Mouse (Mus musculus) limb, embryonic 11.5 days (tissue): ENCODE data around the gene Zcwpw1. TPM values are rescaled to one million over a fixed set of nuclear protein-coding genes. Genes with fewer than 3 reads are reported as not detected.

Experiments
- ATAC-seq: fragments of 200-750 bp; cut with Nextera tagmentation; 2 replicates; pipeline ENCODE4 v1.8.0; 2017; ENCODE audit warnings: low read depth; ENCODE audit not compliant: insufficient number of reproducible peaks, low FRiP score, low TSS enrichment
- DNase-seq: peaks from one replicate; pipeline ENCODE4 v3.0.0-alpha.2; 2015; ENCODE audit warnings: low spot score
- H3K27ac ChIP-seq: fragments of 300-500 bp; sonication (generic); replicated peaks from 2 replicates; pipeline ENCODE4 v1.5.1; 2014; ENCODE audit warnings: low read depth, mild to moderate bottlenecking, low read length
- H3K27me3 ChIP-seq: fragments of 300-500 bp; sonication (generic); 2 replicates; pipeline ENCODE4 v1.6.1; 2014; ENCODE audit warnings: mild to moderate bottlenecking, low read length, mixed read lengths; ENCODE audit not compliant: control insufficient read depth, insufficient read depth
- H3K36me3 ChIP-seq: fragments of 300-500 bp; sonication (generic); 2 replicates; pipeline ENCODE4 v1.6.1; 2014; ENCODE audit warnings: mild to moderate bottlenecking, low read length, moderate library complexity, mixed read lengths; ENCODE audit not compliant: control insufficient read depth, insufficient read depth
- H3K4me1 ChIP-seq: fragments of 300-500 bp; sonication (generic); 2 replicates; pipeline ENCODE4 v1.6.1; 2014; ENCODE audit warnings: low read length, mixed read lengths; ENCODE audit not compliant: control insufficient read depth, insufficient read depth
- H3K4me2 ChIP-seq: fragments of 300-500 bp; sonication (generic); 2 replicates; pipeline ENCODE4 v1.6.1; 2014; ENCODE audit warnings: low read depth, mild to moderate bottlenecking, moderate library complexity; ENCODE audit not compliant: severe bottlenecking
- H3K4me3 ChIP-seq: fragments of 300-500 bp; sonication (generic); 2 replicates; pipeline ENCODE4 v1.5.1; 2014; ENCODE audit warnings: low read depth, low read length
- H3K9ac ChIP-seq: fragments of 300-500 bp; sonication (generic); 2 replicates; pipeline ENCODE4 v1.6.1; 2014; ENCODE audit warnings: mild to moderate bottlenecking, low read length
- H3K9me3 ChIP-seq: fragments of 300-500 bp; sonication (generic); 2 replicates; pipeline ENCODE4 v1.6.1; 2016; ENCODE audit warnings: low read length; ENCODE audit not compliant: control insufficient read depth
- WGBS: fragments of 180-500 bp; shearing (Covaris S2); extraction: QIAGEN DNeasy Blood & Tissue Kit; methylation state at CpG from one replicate; pipeline ENCODE4 v1.1.7; 2014; 5-methylcytosine and 5-hydroxymethylcytosine counted together
- polyA plus RNA-seq: library from polyadenylated mRNA; unstranded; fragments of >200 nt; fragmentation: Nextera tagmentation; extraction: Ambion mirVana; gene quantifications from 2 replicates; pipeline ENCODE4 v1.2.1, GENCODE M21; 2014

Zcwpw1 gene
- 19.6 and 20.1 TPM in 2 replicates for polyA plus RNA-seq

DNA sequence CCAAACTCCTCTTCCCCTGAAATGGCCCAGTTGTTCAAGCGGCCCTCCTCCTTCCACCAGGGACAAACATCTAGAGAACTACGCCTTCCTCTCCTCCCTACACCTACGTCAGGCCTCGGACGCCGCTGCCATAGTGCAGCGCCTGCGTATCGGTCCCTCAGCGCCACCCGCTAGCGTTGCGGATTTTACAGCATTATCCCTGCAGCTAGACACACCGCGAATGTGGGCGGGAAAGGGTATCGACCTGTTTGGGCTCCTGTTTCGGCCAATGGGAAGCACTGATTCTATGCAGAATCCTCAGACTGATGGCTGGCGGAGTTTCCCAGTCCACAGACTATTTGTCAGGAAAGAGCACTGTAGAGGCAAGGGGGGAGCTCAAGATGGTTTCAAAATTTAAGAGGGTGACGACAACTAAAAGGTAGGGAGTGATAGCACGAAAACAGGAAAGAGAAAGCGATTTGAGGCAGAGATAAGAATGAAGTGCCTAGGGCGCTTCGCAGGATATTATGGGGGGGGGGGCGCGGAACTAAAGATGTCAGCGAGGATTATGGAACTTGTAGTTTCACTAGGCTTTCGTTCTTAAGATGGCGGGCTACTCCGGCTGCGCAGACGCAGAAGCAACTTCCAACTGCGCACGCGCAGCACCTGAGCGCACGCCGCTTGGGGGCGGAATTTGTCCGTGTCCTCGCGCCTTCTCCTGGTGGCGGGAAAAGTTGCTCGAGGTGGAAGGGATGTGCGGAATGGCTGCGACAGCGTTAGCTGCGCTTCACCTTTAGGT, at the start of gene Zcwpw1, which contains the start of gene Mepce:
Gene Zcwpw1, plus strand, starts transcription at position 648 of the 778 bp plus-strand sequence.
Gene Mepce, minus strand, starts transcription at position 505 of the 778 bp plus-strand sequence.
- H3K27ac ChIP-seq = peak within 1 kb of the TSS; percentile 95
- H3K27me3 ChIP-seq = no peaks in the 10 kb centered on the region
- peak within 1 kb of the TSS; percentile 78 for H3K4me3 ChIP-seq
- DNase-seq = peak; percentile 97
- peaks cover 22% of the 10 kb centered on the region for H3K4me1 ChIP-seq
- H3K4me2 ChIP-seq = peak within 1 kb of the TSS; percentile 90
- under 1% methylated on average over 48 of the region's 48 CpGs for WGBS
- peak; percentile 44 for ATAC-seq
- peak within 1 kb of the TSS; percentile 90 for H3K9ac ChIP-seq
- peaks cover 12% of the 10 kb centered on the region; the same call in 1 of the 2 replicates for H3K36me3 ChIP-seq
- no peaks in the 10 kb centered on the region for H3K9me3 ChIP-seq

DNA sequence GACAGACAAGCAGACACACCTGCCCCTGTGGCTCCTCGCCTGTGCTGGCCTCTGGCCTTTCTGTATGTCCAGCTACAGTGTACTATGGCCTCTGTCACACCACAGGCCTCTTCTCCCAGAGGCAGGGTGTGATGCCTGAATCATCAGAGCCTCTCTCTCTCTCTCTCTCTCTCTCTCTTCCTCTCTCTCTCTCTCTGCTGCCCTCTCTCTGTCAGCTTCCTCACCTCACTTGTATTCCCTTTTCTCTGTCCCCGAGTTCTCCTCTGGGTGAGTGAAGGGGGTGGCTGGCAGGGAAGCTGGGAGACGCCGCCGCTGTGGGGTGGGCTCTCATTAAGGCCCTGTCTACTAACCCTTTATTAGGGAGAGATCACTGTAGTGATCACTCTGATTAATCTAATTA, 49.1 kb upstream of the Zcwpw1 start:
- ATAC-seq (no peak), DNase-seq (no peak)
- H3K4me1 ChIP-seq = peaks cover 22% of the 10 kb centered on the region
- no peak overlapping the region for H3K27ac ChIP-seq
- no peak overlapping the region for H3K4me2 ChIP-seq
- H3K27me3 ChIP-seq = no peaks in the 10 kb centered on the region
- H3K9me3 ChIP-seq = no peaks in the 10 kb centered on the region
- no peaks in the 10 kb centered on the region for H3K36me3 ChIP-seq
- no peak overlapping the region for H3K4me3 ChIP-seq
- no peak overlapping the region for H3K9ac ChIP-seq
- WGBS = 53% methylated on average over 5 of the region's 5 CpGs

DNA sequence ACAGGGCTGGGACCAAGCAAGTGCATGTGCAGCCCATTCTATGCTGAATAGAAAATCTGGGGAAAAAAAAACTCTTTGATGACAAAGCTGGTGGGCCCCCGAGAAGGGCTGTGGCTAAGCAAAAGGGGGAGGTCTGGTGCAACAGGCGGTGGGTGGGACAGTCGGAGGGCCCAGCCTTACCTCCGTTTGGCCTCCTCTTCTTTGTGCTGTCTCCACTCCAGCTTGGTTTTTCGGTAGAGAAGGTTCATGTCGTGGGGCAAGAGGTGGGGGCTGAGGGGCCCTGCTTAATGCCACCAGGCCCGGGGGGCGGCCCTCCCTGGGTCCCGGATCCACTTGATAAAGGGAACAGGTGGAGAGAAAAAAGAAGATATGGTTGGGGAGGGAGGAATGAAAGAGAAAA, 48.1 kb upstream of the Zcwpw1 start:
- no peak overlapping the region for H3K9ac ChIP-seq
- H3K27me3 ChIP-seq = no peaks in the 10 kb centered on the region
- H3K36me3 ChIP-seq = no peaks in the 10 kb centered on the region
- H3K4me1 ChIP-seq = peaks cover 13% of the 10 kb centered on the region
- no peak overlapping the region for H3K27ac ChIP-seq
- no peak overlapping the region; the same call in 1 of the 2 replicates for H3K4me2 ChIP-seq
- no peak for DNase-seq
- WGBS = 71% methylated on average over 9 of the region's 9 CpGs
- no peaks in the 10 kb centered on the region for H3K9me3 ChIP-seq
- no peak overlapping the region for H3K4me3 ChIP-seq
- ATAC-seq = no peak

DNA sequence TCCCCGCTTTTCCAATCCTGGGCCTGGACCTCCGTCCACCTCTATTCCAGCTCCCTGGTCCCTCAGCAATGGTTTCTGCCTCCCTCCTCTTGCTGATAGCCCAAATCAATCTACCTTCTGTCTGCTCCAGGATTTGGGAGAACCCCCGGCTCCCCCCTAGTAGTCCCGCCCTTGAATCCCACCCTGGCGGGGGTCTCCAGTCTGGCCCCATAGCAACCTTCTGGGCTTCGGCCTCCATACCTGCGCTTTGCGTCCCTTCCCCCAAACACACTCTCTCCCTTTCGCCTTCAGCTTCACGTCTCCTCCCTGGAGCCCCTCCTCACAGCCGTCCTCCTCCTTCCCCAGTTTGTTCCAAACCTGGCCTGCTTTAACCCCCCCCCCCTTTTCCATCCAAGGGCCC, 47.1 kb upstream of the Zcwpw1 start:
- no peaks in the 10 kb centered on the region for H3K27me3 ChIP-seq
- H3K27ac ChIP-seq = 0 out of 2 replicates have a peak overlapping the region, but pooled peaks have one; percentile 6
- H3K4me3 ChIP-seq = peak overlapping the region; percentile 61
- H3K4me1 ChIP-seq = peaks cover 13% of the 10 kb centered on the region
- H3K9ac ChIP-seq = peak overlapping the region; percentile 65
- H3K9me3 ChIP-seq = no peaks in the 10 kb centered on the region
- peak; percentile 51 for DNase-seq
- H3K36me3 ChIP-seq = no peaks in the 10 kb centered on the region
- peak; percentile 13; the same call in 1 of the 2 replicates for ATAC-seq
- 11% methylated on average over 11 of the region's 11 CpGs for WGBS
- H3K4me2 ChIP-seq = peak overlapping the region; percentile 92

- DNase-seq (peak; percentile 89), ATAC-seq (peak; percentile 84)
- Histone ChIP-seq H3K36me3 (no peaks in the 10 kb centered on the region), H3K27ac (0 out of 2 replicates have a peak within 1 kb of the TSS, but pooled peaks have one; percentile 6), H3K27me3 (no peaks in the 10 kb centered on the region), H3K9ac (peak within 1 kb of the TSS; percentile 65), H3K4me1 (peaks cover 13% of the 10 kb centered on the region), H3K4me3 (peak within 1 kb of the TSS; percentile 61), H3K9me3 (no peaks in the 10 kb centered on the region), H3K4me2 (peak within 1 kb of the TSS; percentile 92)
- WGBS = under 1% methylated on average over 69 of the region's 71 CpGs
These were observed 46.3 kb upstream of the Zcwpw1 start, which contains the start of gene Nyap1 for GRCm38 (mm10) chr5:137741023-137741931. Gene Nyap1 (minus strand): TSS chr5:137741607.

- no peak for DNase-seq
- peak overlapping the region; percentile 92 for H3K4me2 ChIP-seq
- WGBS = 54% methylated on average over 10 of the region's 10 CpGs
- H3K36me3 ChIP-seq = no peaks in the 10 kb centered on the region
- H3K27me3 ChIP-seq = no peaks in the 10 kb centered on the region
- no peak overlapping the region for H3K9ac ChIP-seq
- ATAC-seq = no peak
- no peaks in the 10 kb centered on the region for H3K9me3 ChIP-seq
- peaks cover 14% of the 10 kb centered on the region for H3K4me1 ChIP-seq
- H3K27ac ChIP-seq = no peak overlapping the region
- peak overlapping the region; percentile 61 for H3K4me3 ChIP-seq
These were observed 45.5 kb upstream of the Zcwpw1 start for GRCm38 (mm10) chr5:137742048-137742447.

- Histone ChIP-seq H3K27ac (no peak overlapping the region), H3K36me3 (no peaks in the 10 kb centered on the region), H3K4me1 (peaks cover 22% of the 10 kb centered on the region), H3K27me3 (no peaks in the 10 kb centered on the region), H3K4me2 (no peak overlapping the region), H3K4me3 (no peak overlapping the region), H3K9me3 (no peaks in the 10 kb centered on the region), H3K9ac (no peak overlapping the region)
- DNase-seq = no peak
- no peak for ATAC-seq
- 93% methylated on average over 6 of the region's 6 CpGs for WGBS
These were observed 44.8 kb upstream of the Zcwpw1 start for GRCm38 (mm10) chr5:137742836-137743235.

DNA sequence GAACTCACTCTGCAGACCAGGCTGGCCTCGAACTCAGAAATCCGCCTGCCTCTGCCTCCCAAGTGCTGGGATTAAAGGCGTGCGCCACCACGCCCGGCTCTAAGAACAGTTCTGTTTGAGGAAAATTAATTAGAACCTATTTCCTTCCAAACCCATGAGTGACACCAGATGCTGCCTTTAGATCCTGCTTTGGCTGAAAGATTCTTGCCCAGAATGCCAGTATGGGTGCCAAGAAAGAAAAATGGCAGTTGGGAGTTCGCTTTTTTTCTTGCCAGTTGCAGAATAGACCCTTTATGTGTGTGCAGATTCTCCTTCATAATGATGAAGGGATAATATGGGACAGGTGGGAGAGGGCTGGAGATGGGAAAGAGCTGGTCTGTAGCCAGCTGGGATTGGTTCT, 43.4 kb upstream of the Zcwpw1 start:
- no peak overlapping the region for H3K4me2 ChIP-seq
- no peak for ATAC-seq
- no peaks in the 10 kb centered on the region for H3K27me3 ChIP-seq
- peaks cover 33% of the 10 kb centered on the region for H3K4me1 ChIP-seq
- H3K36me3 ChIP-seq = no peaks in the 10 kb centered on the region
- no peak overlapping the region for H3K27ac ChIP-seq
- H3K9me3 ChIP-seq = no peaks in the 10 kb centered on the region
- no peak overlapping the region for H3K9ac ChIP-seq
- no peak for DNase-seq
- WGBS = 86% methylated on average over 7 of the region's 7 CpGs
- no peak overlapping the region for H3K4me3 ChIP-seq
